Comparison of ENCODE assay signal across 15 mouse cellular contexts in the genomic region with DNA sequence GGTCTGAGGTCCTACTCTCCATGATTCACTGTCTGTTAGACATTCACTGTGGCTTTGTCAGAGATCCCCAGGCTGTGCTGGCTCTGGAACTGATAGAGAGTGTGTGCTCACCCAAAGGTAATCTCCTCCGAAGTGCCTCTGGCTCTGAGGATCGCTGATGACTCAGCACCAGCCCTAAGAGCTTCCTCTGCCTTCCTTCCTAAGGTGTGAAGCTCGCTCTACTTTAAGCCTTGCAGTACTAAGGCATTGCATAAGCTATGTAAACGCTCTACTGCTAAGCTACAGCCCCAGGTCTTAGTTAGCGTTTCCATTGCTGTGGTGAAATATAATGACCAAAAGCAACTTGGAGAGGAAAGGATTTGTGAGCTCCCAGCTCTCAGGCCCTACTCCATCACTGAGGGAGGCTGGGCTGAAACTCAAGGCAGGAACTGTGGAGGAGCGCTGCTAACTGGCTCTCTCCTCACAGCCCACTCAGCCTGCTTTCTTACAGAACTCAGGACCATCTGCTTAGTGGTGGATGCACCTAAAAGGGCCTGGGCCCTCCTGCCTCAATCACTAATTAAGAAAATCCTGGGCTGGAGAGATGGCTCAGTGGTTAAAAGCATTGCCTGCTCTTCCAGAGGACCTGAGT. TPM values are rescaled to one million over a fixed set of nuclear protein-coding genes. Genes with fewer than 3 reads are reported as not detected.
DNase-seq lines count a peak whose midpoint lies in the region; ATAC-seq and TF ChIP-seq lines count a peak whose summit lies in the region.
"Had no signal": no experiment of that assay in that cellular context is flagged by ENCODE, and none has a peak within 500 bp of the region (broad histone marks: within the 10 kb centered on the region; RNA-seq: fewer than 3 reads in every experiment).

No protein-coding gene starts in this region.

- peaks cover 2% of the 10 kb centered on the region; the same call in 1 of the 2 replicates for H3K4me1 ChIP-seq in lung, adult 2 months (ENCODE audit: control insufficient read depth, insufficient read depth, low read length)
- peaks cover 12% of the 10 kb centered on the region for H3K4me1 ChIP-seq in hindbrain, embryonic 13.5 days (replicated peaks)

- no peaks in the 10 kb centered on the region for H3K9me3 ChIP-seq in hindbrain, embryonic 13.5 days
- H3K9me3 ChIP-seq: liver, embryonic 13.5 days had no signal

- no peak overlapping the region for H3K9ac ChIP-seq in hindbrain, embryonic 13.5 days
- H3K9ac ChIP-seq: liver, embryonic 13.5 days had no signal

- H3K4me3 ChIP-seq in lung, adult 2 months (replicated peaks; ENCODE audit: extremely low read depth, low read depth, low read length) = no peak overlapping the region
- H3K4me3 ChIP-seq in hindbrain, embryonic 13.5 days = no peak overlapping the region
- H3K4me3 ChIP-seq: erythroblast, embryonic 14.5 days; liver, embryonic 13.5 days had no signal

- no peak overlapping the region for H3K27ac ChIP-seq in hindbrain, embryonic 13.5 days
- H3K27ac ChIP-seq: liver, embryonic 13.5 days had no signal

- DNase-seq in right cerebral cortex, adult 18-20 months = peak; percentile 86
- DNase-seq in right cerebral cortex, postnatal 14 days = no peak
- DNase-seq in c-Kit-positive CD71-negative TER-119-negative erythroid progenitor cells, embryonic 14.5 days (ENCODE audit: low read depth) = peak; percentile 30
- peak; percentile 52 for DNase-seq in lung, adult 2 months
- peak; percentile 67 for DNase-seq in yolk sac, embryonic 10.5 days (ENCODE audit: low spot score)
- DNase-seq in cerebellum, postnatal 25 days = no peak
- no peak for DNase-seq in thymus, adult 18-20 months
- DNase-seq: adrenal gland, adult 8-10 months; cerebellum, adult 2 months; gastrocnemius, postnatal 25 days; kidney, postnatal 36 days; liver, embryonic 13.5 days; midbrain, embryonic 14.5 days had no signal

- WGBS in lung, adult 2 months = 32% methylated on average over 6 of the region's 6 CpGs
- 47% methylated on average over 6 of the region's 6 CpGs for WGBS in hindbrain, embryonic 13.5 days

- no peaks in the 10 kb centered on the region for H3K27me3 ChIP-seq in hindbrain, embryonic 13.5 days

- no peak for ATAC-seq in hindbrain, embryonic 13.5 days (ENCODE audit: low FRiP score)

- no peak; the same call in 1 of the 2 replicates for TF ChIP-seq POLR2A in lung, adult 2 months (IDR thresholded peaks at IDR 0.05; ENCODE audit: borderline replicate concordance, extremely low read depth, low read depth, low read length)

- no peak for TF ChIP-seq CTCF in lung, adult 2 months (IDR thresholded peaks at IDR 0.05; ENCODE audit: insufficient read depth, low read length)

- no peak overlapping the region for H3K4me2 ChIP-seq in hindbrain, embryonic 13.5 days
- H3K4me2 ChIP-seq: liver, embryonic 13.5 days had no signal

- no peaks in the 10 kb centered on the region for H3K36me3 ChIP-seq in hindbrain, embryonic 13.5 days
- H3K36me3 ChIP-seq: liver, embryonic 13.5 days had no signal

RNA-seq across cellular contexts. Expression of a gene that starts 7.6 kb away (rescaled TPM):
- 113 and 115 TPM in 2 replicates for polyA plus RNA-seq in lung, adult 2 months (2012; rRNA removed)
- 2.2 and 2.6 TPM in 2 replicates for polyA plus RNA-seq in hindbrain, embryonic 13.5 days (2015; fragmentation: Nextera tagmentation; extraction: Ambion mirVana)
- polyA plus RNA-seq: erythroblast, embryonic 14.5 days had no signal

RNA-seq across cellular contexts. Expression of a gene that starts 31.4 kb away (rescaled TPM):
- polyA plus RNA-seq in lung, adult 2 months (2012; rRNA removed) = 559 and 708 TPM in 2 replicates
- polyA plus RNA-seq in hindbrain, embryonic 13.5 days (2015; fragmentation: Nextera tagmentation; extraction: Ambion mirVana) = 1,130 and 1,207 TPM in 2 replicates

Comparison
In these comparisons a context has a peak if more than half of its experiments do, and no peak if none do; other contexts are left out.
1. DNase-seq: peak in right cerebral cortex, adult 18-20 months (single experiment), c-Kit-positive CD71-negative TER-119-negative erythroid progenitor cells, embryonic 14.5 days (single experiment), lung, adult 2 months (single experiment) and yolk sac, embryonic 10.5 days (single experiment); none in right cerebral cortex, postnatal 14 days (single experiment), cerebellum, postnatal 25 days (0 of 2) and thymus, adult 18-20 months (0 of 2).
2. RNA of a gene that starts 7.6 kb away (polyA plus RNA-seq): 113 to 115 TPM in lung, adult 2 months; 2.2 to 2.6 TPM in hindbrain, embryonic 13.5 days; every median in the first group is over 10 times any median in the second.